Mouse (Mus musculus): ENCODE measurements around the gene Bmp7. TPM values are rescaled to one million over a fixed set of nuclear protein-coding genes. Genes with fewer than 3 reads are reported as not detected.

Gene Bmp7
- polyA plus RNA-seq, 1 experiment: 1.6 TPM

DNA sequence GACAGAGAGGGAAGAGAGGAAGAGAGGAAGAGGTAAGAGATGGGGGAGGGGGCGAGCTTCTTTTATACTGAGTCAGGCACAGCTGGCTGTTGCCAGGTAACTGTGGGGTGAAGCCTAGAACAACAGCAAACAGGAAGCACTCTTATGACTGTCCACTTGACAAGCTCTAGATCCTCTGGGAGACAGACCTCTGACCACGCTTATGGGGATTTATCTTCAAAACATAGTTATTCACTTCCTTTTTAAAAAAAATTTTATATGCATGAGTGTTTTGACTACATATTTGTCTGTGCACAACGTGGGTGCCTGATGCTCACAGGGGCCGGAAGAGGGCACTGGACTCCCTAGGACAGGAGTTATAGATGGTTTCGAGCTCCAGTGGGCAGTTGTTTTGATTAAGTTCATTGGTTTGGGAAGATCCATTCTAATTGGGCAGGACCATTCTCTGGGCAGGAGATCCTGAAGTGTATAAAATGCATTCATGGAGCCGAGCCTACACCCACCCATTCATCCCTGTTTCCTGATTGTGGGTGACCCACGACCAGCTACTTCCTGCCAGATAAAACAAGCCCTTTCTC is 36.6 kb upstream of the Bmp7 start:
- 5% methylated on average over 7 of the region's 7 CpGs for WGBS
- peaks cover 5% of the 10 kb centered on the region for H3K4me1 ChIP-seq (ENCODE audit: control insufficient read depth, insufficient read depth, insufficient read length)
- H3K4me3 ChIP-seq (ENCODE audit: extremely low read depth, insufficient read depth, insufficient read length): peak overlapping the region; percentile 56; the same call in 1 of the 2 replicates
- H3K27me3 ChIP-seq (ENCODE audit: control insufficient read depth, insufficient read depth, low read length): no peaks in the 10 kb centered on the region
- H3K27ac ChIP-seq (ENCODE audit: insufficient read depth, low read length): peak overlapping the region; percentile 73
- H3K36me3 ChIP-seq (ENCODE audit: control insufficient read depth, insufficient read depth, low read length): no peaks in the 10 kb centered on the region
- TF ChIP-seq CTCF (IDR thresholded peaks at IDR 0.05; ENCODE audit: extremely low read depth, insufficient read depth, insufficient read length, insufficient replicate concordance): no peak
- no peak for TF ChIP-seq POLR2A (IDR thresholded peaks at IDR 0.05; ENCODE audit: low read depth, low read length)
- DNase-seq (ENCODE audit: low read depth in 1 of 2, low spot score in 2 of 2): peak; percentile 22 to 59

DNA sequence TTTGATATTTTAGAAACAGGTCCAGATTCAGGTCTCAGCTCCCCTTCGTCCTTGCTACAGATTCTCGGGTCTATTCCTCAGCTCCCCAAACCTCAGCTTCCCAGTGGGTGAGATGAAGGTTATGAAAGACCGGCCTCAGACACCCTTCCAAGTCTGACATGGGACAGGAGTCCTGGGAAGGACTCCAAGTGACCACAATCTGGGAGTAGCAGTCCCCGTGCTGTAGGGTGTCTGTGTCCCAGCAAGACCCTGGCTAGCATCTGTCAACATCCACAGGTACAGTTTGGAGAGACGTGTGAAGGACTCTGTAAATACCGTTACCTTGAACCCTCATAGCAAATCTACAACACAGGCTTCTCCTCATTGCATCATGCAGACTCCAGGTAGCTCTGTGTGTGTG is 35.0 kb upstream of the Bmp7 start:
- no peaks in the 10 kb centered on the region for H3K27me3 ChIP-seq (ENCODE audit: control insufficient read depth, insufficient read depth, low read length)
- no peak overlapping the region for H3K4me3 ChIP-seq (ENCODE audit: extremely low read depth, insufficient read depth, insufficient read length)
- no peak overlapping the region for H3K27ac ChIP-seq (ENCODE audit: insufficient read depth, low read length)
- H3K36me3 ChIP-seq (ENCODE audit: control insufficient read depth, insufficient read depth, low read length): no peaks in the 10 kb centered on the region
- no peak for DNase-seq (ENCODE audit: low read depth in 1 of 2, low spot score in 2 of 2)
- H3K4me1 ChIP-seq (ENCODE audit: control insufficient read depth, insufficient read depth, insufficient read length): peaks cover 5% of the 10 kb centered on the region
- WGBS: 88% methylated on average over 6 of the region's 6 CpGs
- no peak for TF ChIP-seq CTCF (IDR thresholded peaks at IDR 0.05; ENCODE audit: extremely low read depth, insufficient read depth, insufficient read length, insufficient replicate concordance)
- TF ChIP-seq POLR2A (IDR thresholded peaks at IDR 0.05; ENCODE audit: low read depth, low read length): no peak

DNA sequence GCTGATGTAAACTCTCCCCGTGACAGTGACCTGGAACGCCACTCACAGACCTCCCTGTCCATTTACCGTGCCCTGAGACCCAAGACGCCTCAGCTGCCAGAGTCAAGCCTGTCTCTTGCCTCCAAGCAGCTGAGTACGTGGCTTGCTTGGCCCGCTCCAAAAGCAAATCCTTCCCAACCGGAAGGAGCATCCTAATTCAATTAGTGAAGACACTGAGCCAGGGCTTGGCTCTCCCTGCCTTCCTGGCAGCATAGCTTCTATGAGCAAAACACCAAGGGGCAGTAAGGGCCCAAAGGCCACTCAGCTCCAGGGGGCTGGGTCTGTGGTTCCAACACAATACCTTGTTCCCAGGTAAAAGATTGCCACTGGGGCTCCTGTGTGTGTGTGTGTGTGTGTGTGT is 34.6 kb upstream of the Bmp7 start:
- Histone ChIP-seq H3K36me3 (ENCODE audit: control insufficient read depth, insufficient read depth, low read length) (no peaks in the 10 kb centered on the region), H3K4me3 (ENCODE audit: extremely low read depth, insufficient read depth, insufficient read length) (no peak overlapping the region), H3K27ac (ENCODE audit: insufficient read depth, low read length) (no peak overlapping the region), H3K4me1 (ENCODE audit: control insufficient read depth, insufficient read depth, insufficient read length) (peaks cover 4% of the 10 kb centered on the region), H3K27me3 (ENCODE audit: control insufficient read depth, insufficient read depth, low read length) (no peaks in the 10 kb centered on the region)
- TF ChIP-seq CTCF (IDR thresholded peaks at IDR 0.05; ENCODE audit: extremely low read depth, insufficient read depth, insufficient read length, insufficient replicate concordance) (no peak), POLR2A (IDR thresholded peaks at IDR 0.05; ENCODE audit: low read depth, low read length) (no peak)
- DNase-seq (ENCODE audit: low read depth in 1 of 2, low spot score in 2 of 2): no peak
- 87% methylated on average over 7 of the region's 7 CpGs for WGBS

DNA sequence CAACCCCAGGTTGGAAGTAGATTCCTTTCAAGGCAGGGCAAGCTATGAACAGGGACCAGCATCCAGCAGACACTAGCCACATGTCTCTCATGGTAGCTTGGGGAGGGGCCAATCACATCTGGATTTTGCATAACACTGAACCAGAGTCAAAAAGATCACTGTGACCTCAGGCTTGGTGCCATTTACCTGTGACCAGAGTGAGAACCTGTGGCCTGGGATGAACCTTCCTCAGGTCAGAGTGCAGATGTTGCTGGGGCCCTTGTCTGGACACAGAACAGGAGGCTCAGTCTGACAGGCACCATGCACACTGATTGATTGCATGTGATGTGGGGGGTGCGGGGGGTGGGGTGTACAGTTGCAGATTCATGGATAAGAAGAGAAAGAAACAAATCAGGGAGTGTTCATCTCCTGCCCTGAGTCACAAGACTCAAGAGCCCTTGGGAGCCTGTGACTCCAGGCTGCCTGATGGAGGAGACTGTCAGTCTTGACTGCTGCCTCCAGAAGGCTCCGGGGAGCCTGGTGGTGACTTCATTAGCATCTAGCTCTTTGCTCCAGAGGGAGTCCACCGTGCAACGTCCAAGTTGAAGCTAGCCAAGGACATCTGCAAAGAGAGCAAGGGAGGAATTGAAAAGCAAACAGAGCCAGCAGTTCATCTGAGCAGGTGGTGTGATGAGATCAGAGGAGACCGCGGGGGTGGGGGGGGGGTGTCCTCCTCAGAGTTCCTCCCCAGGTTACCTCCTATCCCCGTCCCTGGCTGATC is 33.9 kb upstream of the Bmp7 start:
- peaks cover 4% of the 10 kb centered on the region; the same call in 1 of the 2 replicates for H3K4me1 ChIP-seq (ENCODE audit: control insufficient read depth, insufficient read depth, insufficient read length)
- H3K27me3 ChIP-seq (ENCODE audit: control insufficient read depth, insufficient read depth, low read length): no peaks in the 10 kb centered on the region
- TF ChIP-seq CTCF (IDR thresholded peaks at IDR 0.05; ENCODE audit: extremely low read depth, insufficient read depth, insufficient read length, insufficient replicate concordance): no peak
- TF ChIP-seq POLR2A (IDR thresholded peaks at IDR 0.05; ENCODE audit: low read depth, low read length): no peak
- H3K27ac ChIP-seq (ENCODE audit: insufficient read depth, low read length): no peak overlapping the region
- WGBS: 62% methylated on average over 7 of the region's 7 CpGs
- H3K36me3 ChIP-seq (ENCODE audit: control insufficient read depth, insufficient read depth, low read length): no peaks in the 10 kb centered on the region
- no peak overlapping the region for H3K4me3 ChIP-seq (ENCODE audit: extremely low read depth, insufficient read depth, insufficient read length)
- no peak for DNase-seq (ENCODE audit: low read depth in 1 of 2, low spot score in 2 of 2)

DNA sequence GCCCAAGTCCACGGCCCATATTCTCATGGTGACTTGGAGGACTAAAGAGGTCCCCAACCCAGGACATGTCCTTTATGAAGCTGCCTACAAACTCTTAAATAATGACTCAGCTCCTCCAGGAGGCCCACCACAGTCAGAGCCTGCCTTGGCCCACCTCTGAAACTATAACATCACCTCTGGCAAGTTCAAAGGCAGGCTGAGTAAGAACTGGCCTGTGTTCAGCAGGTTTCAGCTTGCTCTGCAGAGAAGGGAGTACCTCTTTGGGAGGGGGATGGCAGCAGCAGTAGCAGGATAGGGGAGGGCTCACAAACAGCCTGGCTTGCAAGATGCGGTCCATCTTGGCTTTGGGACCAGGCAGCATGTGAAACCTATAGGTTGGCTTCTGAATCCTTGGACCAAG is 31.7 kb upstream of the Bmp7 start:
- Histone ChIP-seq H3K36me3 (ENCODE audit: control insufficient read depth, insufficient read depth, low read length) (no peaks in the 10 kb centered on the region), H3K4me1 (ENCODE audit: control insufficient read depth, insufficient read depth, insufficient read length) (peaks cover 4% of the 10 kb centered on the region; the same call in 1 of the 2 replicates), H3K27ac (ENCODE audit: insufficient read depth, low read length) (no peak overlapping the region), H3K4me3 (ENCODE audit: extremely low read depth, insufficient read depth, insufficient read length) (no peak overlapping the region), H3K27me3 (ENCODE audit: control insufficient read depth, insufficient read depth, low read length) (no peaks in the 10 kb centered on the region)
- WGBS: 91% methylated on average over 2 of the region's 2 CpGs
- no peak for TF ChIP-seq CTCF (IDR thresholded peaks at IDR 0.05; ENCODE audit: extremely low read depth, insufficient read depth, insufficient read length, insufficient replicate concordance)
- no peak for TF ChIP-seq POLR2A (IDR thresholded peaks at IDR 0.05; ENCODE audit: low read depth, low read length)
- DNase-seq (ENCODE audit: low read depth in 1 of 2, low spot score in 2 of 2): no peak

DNA sequence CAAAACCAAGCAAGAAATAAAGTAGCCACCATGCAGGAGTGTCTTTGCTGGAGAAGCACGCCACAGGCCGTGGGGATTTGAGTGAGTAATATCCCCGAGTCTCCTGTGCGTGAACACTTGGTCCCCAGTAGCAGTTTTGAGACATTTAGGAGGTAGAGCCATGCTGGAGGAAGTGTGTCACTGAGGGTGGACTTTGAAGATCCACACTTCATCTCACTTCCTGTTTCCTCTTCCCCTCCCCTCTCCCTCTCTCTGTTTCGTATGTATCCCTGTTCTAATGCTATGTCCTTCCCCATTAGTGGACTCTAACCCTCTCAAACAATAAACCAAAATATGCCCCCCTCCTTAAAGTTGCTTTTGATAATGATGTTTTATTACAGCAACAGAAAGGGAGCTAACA is 26.4 kb upstream of the Bmp7 start:
- Histone ChIP-seq H3K4me1 (ENCODE audit: control insufficient read depth, insufficient read depth, insufficient read length) (peaks cover 3% of the 10 kb centered on the region; the same call in 1 of the 2 replicates), H3K4me3 (ENCODE audit: extremely low read depth, insufficient read depth, insufficient read length) (no peak overlapping the region), H3K27me3 (ENCODE audit: control insufficient read depth, insufficient read depth, low read length) (no peaks in the 10 kb centered on the region), H3K27ac (ENCODE audit: insufficient read depth, low read length) (no peak overlapping the region), H3K36me3 (ENCODE audit: control insufficient read depth, insufficient read depth, low read length) (no peaks in the 10 kb centered on the region)
- no peak for DNase-seq (ENCODE audit: low read depth in 1 of 2, low spot score in 2 of 2)
- no peak for TF ChIP-seq CTCF (IDR thresholded peaks at IDR 0.05; ENCODE audit: extremely low read depth, insufficient read depth, insufficient read length, insufficient replicate concordance)
- no peak for TF ChIP-seq POLR2A (IDR thresholded peaks at IDR 0.05; ENCODE audit: low read depth, low read length)
- WGBS: 50% methylated on average over 5 of the region's 5 CpGs

DNA sequence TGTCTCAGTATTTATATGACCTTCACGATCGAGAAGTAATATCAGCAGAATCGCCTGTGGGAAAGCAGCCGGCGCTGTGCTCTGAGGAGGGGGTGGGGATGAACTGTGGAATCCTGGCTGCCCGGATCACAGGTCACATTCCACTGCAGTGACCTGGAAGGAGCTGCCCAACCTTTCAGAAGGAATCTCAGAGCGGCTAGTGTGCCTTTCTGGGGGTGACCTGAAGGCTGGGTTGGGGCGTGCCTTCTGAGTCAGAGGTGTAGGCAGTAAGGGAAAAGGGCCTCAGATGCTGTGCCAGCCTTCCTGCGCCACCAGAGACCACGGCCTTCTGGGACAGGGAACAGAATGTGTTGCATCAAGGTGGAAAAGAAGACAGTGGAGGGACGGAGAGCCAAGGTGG is 25.1 kb upstream of the Bmp7 start:
- no peak for DNase-seq (ENCODE audit: low read depth in 1 of 2, low spot score in 2 of 2)
- Histone ChIP-seq H3K27me3 (ENCODE audit: control insufficient read depth, insufficient read depth, low read length) (no peaks in the 10 kb centered on the region), H3K4me1 (ENCODE audit: control insufficient read depth, insufficient read depth, insufficient read length) (peaks cover 3% of the 10 kb centered on the region; the same call in 1 of the 2 replicates), H3K36me3 (ENCODE audit: control insufficient read depth, insufficient read depth, low read length) (no peaks in the 10 kb centered on the region), H3K27ac (ENCODE audit: insufficient read depth, low read length) (no peak overlapping the region), H3K4me3 (ENCODE audit: extremely low read depth, insufficient read depth, insufficient read length) (no peak overlapping the region)
- TF ChIP-seq POLR2A (IDR thresholded peaks at IDR 0.05; ENCODE audit: low read depth, low read length) (no peak), CTCF (IDR thresholded peaks at IDR 0.05; ENCODE audit: extremely low read depth, insufficient read depth, insufficient read length, insufficient replicate concordance) (no peak)
- 89% methylated on average over 11 of the region's 11 CpGs for WGBS
